Mouse (Mus musculus): Measurements from ENCODE around the gene Foxg1. TPM values are rescaled to one million over a fixed set of nuclear protein-coding genes. Genes with fewer than 3 reads are reported as not detected.

Gene Foxg1
- polyA plus RNA-seq, 1 experiment: not detected

DNA sequence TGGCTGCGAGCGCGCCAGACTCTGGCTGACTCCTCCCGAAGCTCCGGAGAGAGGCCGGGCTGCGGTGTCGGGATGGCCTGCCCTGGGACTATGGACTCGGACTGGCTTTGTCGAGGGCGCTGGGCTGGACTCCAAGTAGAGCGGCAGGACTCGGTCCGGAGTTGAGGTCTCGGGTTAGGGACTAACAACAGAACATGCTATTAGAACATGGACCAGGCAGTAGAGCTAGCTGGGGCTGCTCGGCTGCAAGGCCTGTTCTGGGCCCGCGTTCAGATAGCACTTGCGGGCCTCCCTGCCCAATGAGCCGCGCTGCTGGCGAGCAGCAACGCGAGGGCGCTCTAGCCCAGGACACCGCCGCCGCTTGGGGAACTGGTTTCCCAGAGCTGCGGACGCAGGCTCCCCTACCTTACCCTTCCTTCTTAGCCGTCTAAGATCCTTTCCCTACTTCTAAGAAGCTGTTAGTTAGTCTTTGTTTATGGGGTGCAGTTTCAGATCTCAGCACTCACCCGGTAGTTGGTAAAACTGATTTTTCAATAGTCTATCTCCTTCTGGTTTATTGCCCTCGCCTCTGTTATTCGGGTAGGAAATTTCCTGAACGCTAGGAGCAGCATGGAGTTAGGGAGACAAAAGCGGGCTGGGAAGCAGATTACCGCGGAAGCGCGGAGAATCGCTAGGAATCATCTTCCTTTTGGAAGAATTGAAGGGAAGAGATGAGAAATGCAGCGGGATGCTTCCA is 9.0 kb downstream of the Foxg1 start:
- no peak for DNase-seq (ENCODE audit: low read depth in 1 of 2, low spot score in 2 of 2)
- Histone ChIP-seq H3K36me3 (ENCODE audit: control insufficient read depth, insufficient read depth, low read length) (no peaks in the 10 kb centered on the region), H3K4me3 (ENCODE audit: extremely low read depth, insufficient read depth, insufficient read length) (no peak overlapping the region), H3K27ac (ENCODE audit: insufficient read depth, low read length) (no peak overlapping the region), H3K27me3 (ENCODE audit: control insufficient read depth, insufficient read depth, low read length) (peaks cover 10% of the 10 kb centered on the region), H3K4me1 (ENCODE audit: control insufficient read depth, insufficient read depth, insufficient read length) (no peaks in the 10 kb centered on the region)
- 4% methylated on average over 42 of the region's 42 CpGs for WGBS
- TF ChIP-seq POLR2A (IDR thresholded peaks at IDR 0.05; ENCODE audit: low read depth, low read length) (no peak), CTCF (IDR thresholded peaks at IDR 0.05; ENCODE audit: extremely low read depth, insufficient read depth, insufficient read length, insufficient replicate concordance) (no peak)

DNA sequence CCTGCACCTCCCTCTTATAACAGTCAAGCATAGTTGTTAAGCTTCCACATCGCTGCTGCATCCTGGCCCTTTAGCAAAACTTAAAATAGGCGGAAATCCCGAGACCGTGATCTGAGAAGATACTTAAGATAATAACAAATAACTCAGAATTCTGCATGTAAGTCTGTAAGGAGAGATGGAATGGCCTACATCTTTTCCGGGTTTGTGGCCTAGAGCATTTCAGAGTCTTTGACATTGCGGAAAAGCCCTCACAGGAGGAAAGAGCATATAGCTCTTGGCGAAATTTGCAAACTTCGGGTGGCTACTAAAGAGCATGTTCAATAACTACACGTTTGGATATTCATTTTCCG is 9.6 kb downstream of the Foxg1 start:
- Histone ChIP-seq H3K36me3 (ENCODE audit: control insufficient read depth, insufficient read depth, low read length) (no peaks in the 10 kb centered on the region), H3K4me1 (ENCODE audit: control insufficient read depth, insufficient read depth, insufficient read length) (no peaks in the 10 kb centered on the region), H3K4me3 (ENCODE audit: extremely low read depth, insufficient read depth, insufficient read length) (no peak overlapping the region), H3K27ac (ENCODE audit: insufficient read depth, low read length) (no peak overlapping the region), H3K27me3 (ENCODE audit: control insufficient read depth, insufficient read depth, low read length) (peaks cover 10% of the 10 kb centered on the region)
- WGBS: 12% methylated on average over 10 of the region's 10 CpGs
- no peak for TF ChIP-seq CTCF (IDR thresholded peaks at IDR 0.05; ENCODE audit: extremely low read depth, insufficient read depth, insufficient read length, insufficient replicate concordance)
- TF ChIP-seq POLR2A (IDR thresholded peaks at IDR 0.05; ENCODE audit: low read depth, low read length): no peak
- no peak for DNase-seq (ENCODE audit: low read depth in 1 of 2, low spot score in 2 of 2)

DNA sequence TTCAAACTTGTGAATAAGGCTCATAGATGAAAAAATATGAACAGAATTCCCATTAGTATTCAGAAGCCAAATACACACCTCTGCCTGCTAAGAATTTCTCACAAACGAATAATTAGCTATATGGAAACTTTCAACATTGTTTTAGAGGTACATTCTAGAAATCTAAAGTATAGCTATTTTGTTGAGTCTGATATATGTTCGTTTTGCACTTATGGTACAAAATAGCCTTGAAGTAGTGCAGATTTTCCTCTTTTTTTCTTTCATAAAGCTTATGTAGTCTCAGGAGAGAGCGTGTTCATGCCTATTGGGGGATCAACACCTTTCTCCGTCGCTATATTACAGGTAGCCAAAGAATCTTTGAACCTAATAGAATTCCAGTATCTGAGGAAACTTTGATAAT is 10.4 kb downstream of the Foxg1 start:
- no peaks in the 10 kb centered on the region for H3K4me1 ChIP-seq (ENCODE audit: control insufficient read depth, insufficient read depth, insufficient read length)

GRCm38 (mm10) chr12:49393639-49394038 is 11.2 kb downstream of the Foxg1 start:
- no peaks in the 10 kb centered on the region for H3K36me3 ChIP-seq (ENCODE audit: control insufficient read depth, insufficient read depth, low read length)
- peaks cover 10% of the 10 kb centered on the region for H3K27me3 ChIP-seq (ENCODE audit: control insufficient read depth, insufficient read depth, low read length)
- no peak overlapping the region for H3K27ac ChIP-seq (ENCODE audit: insufficient read depth, low read length)
- TF ChIP-seq POLR2A (IDR thresholded peaks at IDR 0.05; ENCODE audit: low read depth, low read length) (no peak), CTCF (IDR thresholded peaks at IDR 0.05; ENCODE audit: extremely low read depth, insufficient read depth, insufficient read length, insufficient replicate concordance) (no peak)
- no peak for DNase-seq (ENCODE audit: low read depth in 1 of 2, low spot score in 2 of 2)
- H3K4me1 ChIP-seq (ENCODE audit: control insufficient read depth, insufficient read depth, insufficient read length): no peaks in the 10 kb centered on the region
- no peak overlapping the region for H3K4me3 ChIP-seq (ENCODE audit: extremely low read depth, insufficient read depth, insufficient read length)
- 27% methylated on average over 3 of the region's 3 CpGs for WGBS

More for the DNA sequence above, 10.4 kb downstream of the Foxg1 start:
- peaks cover 10% of the 10 kb centered on the region for H3K27me3 ChIP-seq (ENCODE audit: control insufficient read depth, insufficient read depth, low read length)
- DNase-seq (ENCODE audit: low read depth in 1 of 2, low spot score in 2 of 2): no peak
- 15% methylated on average over 5 of the region's 5 CpGs for WGBS
- no peaks in the 10 kb centered on the region for H3K36me3 ChIP-seq (ENCODE audit: control insufficient read depth, insufficient read depth, low read length)
- no peak overlapping the region for H3K27ac ChIP-seq (ENCODE audit: insufficient read depth, low read length)
- no peak overlapping the region for H3K4me3 ChIP-seq (ENCODE audit: extremely low read depth, insufficient read depth, insufficient read length)
- TF ChIP-seq CTCF (IDR thresholded peaks at IDR 0.05; ENCODE audit: extremely low read depth, insufficient read depth, insufficient read length, insufficient replicate concordance) (no peak), POLR2A (IDR thresholded peaks at IDR 0.05; ENCODE audit: low read depth, low read length) (no peak)

DNA sequence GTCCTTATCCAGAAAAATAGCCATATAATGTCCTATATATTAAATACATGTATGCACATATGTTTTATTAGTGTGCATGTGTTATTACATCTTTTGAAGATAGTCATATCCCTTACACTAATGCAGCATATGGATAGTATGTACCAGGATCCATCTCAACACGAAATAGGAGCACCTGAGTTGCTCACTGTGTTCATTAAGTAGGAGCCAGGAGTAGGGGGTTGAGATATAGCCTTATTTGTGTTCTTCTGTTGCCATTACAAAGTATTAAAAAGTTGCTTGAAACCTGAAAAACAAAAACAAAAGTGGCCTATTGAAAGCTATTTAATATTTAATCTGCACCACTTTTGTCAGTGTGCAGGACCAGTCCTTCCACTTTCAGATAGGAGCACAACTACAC is 11.7 kb downstream of the Foxg1 start:
- TF ChIP-seq CTCF (IDR thresholded peaks at IDR 0.05; ENCODE audit: extremely low read depth, insufficient read depth, insufficient read length, insufficient replicate concordance) (no peak), POLR2A (IDR thresholded peaks at IDR 0.05; ENCODE audit: low read depth, low read length) (no peak)
- Histone ChIP-seq H3K27me3 (ENCODE audit: control insufficient read depth, insufficient read depth, low read length) (peaks cover 10% of the 10 kb centered on the region), H3K4me1 (ENCODE audit: control insufficient read depth, insufficient read depth, insufficient read length) (no peaks in the 10 kb centered on the region), H3K4me3 (ENCODE audit: extremely low read depth, insufficient read depth, insufficient read length) (no peak overlapping the region), H3K27ac (ENCODE audit: insufficient read depth, low read length) (no peak overlapping the region), H3K36me3 (ENCODE audit: control insufficient read depth, insufficient read depth, low read length) (no peaks in the 10 kb centered on the region)
- DNase-seq (ENCODE audit: low read depth in 1 of 2, low spot score in 2 of 2): no peak
- 6% methylated on average over 1 of the region's 1 CpGs for WGBS

GRCm38 (mm10) chr12:49394836-49395235 is 12.4 kb downstream of the Foxg1 start:
- TF ChIP-seq POLR2A (IDR thresholded peaks at IDR 0.05; ENCODE audit: low read depth, low read length): no peak
- no peak for TF ChIP-seq CTCF (IDR thresholded peaks at IDR 0.05; ENCODE audit: extremely low read depth, insufficient read depth, insufficient read length, insufficient replicate concordance)
- peaks cover 8% of the 10 kb centered on the region for H3K27me3 ChIP-seq (ENCODE audit: control insufficient read depth, insufficient read depth, low read length)
- no peak for DNase-seq (ENCODE audit: low read depth in 1 of 2, low spot score in 2 of 2)
- H3K27ac ChIP-seq (ENCODE audit: insufficient read depth, low read length): no peak overlapping the region
- no peak overlapping the region for H3K4me3 ChIP-seq (ENCODE audit: extremely low read depth, insufficient read depth, insufficient read length)
- H3K36me3 ChIP-seq (ENCODE audit: control insufficient read depth, insufficient read depth, low read length): no peaks in the 10 kb centered on the region
- 4% methylated on average over 17 of the region's 17 CpGs for WGBS
- H3K4me1 ChIP-seq (ENCODE audit: control insufficient read depth, insufficient read depth, insufficient read length): no peaks in the 10 kb centered on the region

GRCm38 (mm10) chr12:49395969-49396368 is 13.5 kb downstream of the Foxg1 start:
- Histone ChIP-seq H3K27ac (ENCODE audit: insufficient read depth, low read length) (no peak overlapping the region), H3K36me3 (ENCODE audit: control insufficient read depth, insufficient read depth, low read length) (no peaks in the 10 kb centered on the region), H3K4me1 (ENCODE audit: control insufficient read depth, insufficient read depth, insufficient read length) (no peaks in the 10 kb centered on the region), H3K4me3 (ENCODE audit: extremely low read depth, insufficient read depth, insufficient read length) (no peak overlapping the region), H3K27me3 (ENCODE audit: control insufficient read depth, insufficient read depth, low read length) (peaks cover 8% of the 10 kb centered on the region)
- no peak for TF ChIP-seq CTCF (IDR thresholded peaks at IDR 0.05; ENCODE audit: extremely low read depth, insufficient read depth, insufficient read length, insufficient replicate concordance)
- no peak for TF ChIP-seq POLR2A (IDR thresholded peaks at IDR 0.05; ENCODE audit: low read depth, low read length)
- DNase-seq (ENCODE audit: low read depth in 1 of 2, low spot score in 2 of 2): no peak
- 18% methylated on average over 2 of the region's 2 CpGs for WGBS

Measured in spleen, adult 2 months (tissue).